Mouse (Mus musculus) lung, postnatal 14 days (tissue): ENCODE data around the gene Mul1.
"Not testable (repeated sequence)": the region's sequence is repeated elsewhere in the genome, so short reads cannot be mapped to it uniquely, and the experiment has no call there.

Source experiments
- DNase-seq: peaks from one replicate; pipeline ENCODE4 v3.0.0; 2021

Mul1 gene

GRCm38 (mm10) chr4:138434347-138435316 lies at the start of gene Mul1:
Mul1 (plus strand) TSS chr4:138434671.
- peak; percentile 96 for DNase-seq

- DNase-seq, result no peak
Observed at GRCm38 (mm10) chr4:138393703-138394102, 40.8 kb upstream of the Mul1 start.

GRCm38 (mm10) chr4:138395087-138395970 lies 39.1 kb upstream of the Mul1 start:
- no peak for DNase-seq

GRCm38 (mm10) chr4:138395971-138396645 lies 38.4 kb upstream of the Mul1 start, which contains the start of gene Fam43b:
Fam43b (minus strand) TSS chr4:138396528.
- peak; percentile 14 for DNase-seq

- no peak for DNase-seq
Observed at GRCm38 (mm10) chr4:138396711-138397110, 37.8 kb upstream of the Mul1 start.

GRCm38 (mm10) chr4:138404806-138405205 lies 29.7 kb upstream of the Mul1 start:
- peak; percentile 59 for DNase-seq

- no peak for DNase-seq
Observed at GRCm38 (mm10) chr4:138407479-138408194, 26.8 kb upstream of the Mul1 start.

GRCm38 (mm10) chr4:138411011-138411410 lies 23.5 kb upstream of the Mul1 start:
- DNase-seq, result no peak

- DNase-seq, result no peak
Observed at GRCm38 (mm10) chr4:138411504-138412121, 22.9 kb upstream of the Mul1 start.

- no peak for DNase-seq
Observed at GRCm38 (mm10) chr4:138414725-138415124, 19.7 kb upstream of the Mul1 start.

GRCm38 (mm10) chr4:138415991-138416390 lies 18.5 kb upstream of the Mul1 start:
- no peak for DNase-seq

GRCm38 (mm10) chr4:138416414-138416813 lies 18.1 kb upstream of the Mul1 start:
- no peak for DNase-seq

GRCm38 (mm10) chr4:138417882-138418281 lies 16.6 kb upstream of the Mul1 start:
- DNase-seq, result no peak

- DNase-seq, result no peak
Observed at GRCm38 (mm10) chr4:138418340-138418957, 16.0 kb upstream of the Mul1 start.

GRCm38 (mm10) chr4:138425028-138425427 lies 9.4 kb upstream of the Mul1 start:
- DNase-seq, result no peak

- not testable (repeated sequence) for DNase-seq
Observed at GRCm38 (mm10) chr4:138425604-138426003, 8.9 kb upstream of the Mul1 start.

- peak; percentile 89 for DNase-seq
Observed at GRCm38 (mm10) chr4:138426778-138427705, 7.4 kb upstream of the Mul1 start.

- DNase-seq, result peak; percentile 38
Observed at GRCm38 (mm10) chr4:138429778-138430177, 4.7 kb upstream of the Mul1 start.

GRCm38 (mm10) chr4:138431340-138431739 lies 3.1 kb upstream of the Mul1 start:
- peak; percentile 49 for DNase-seq

GRCm38 (mm10) chr4:138440062-138440461 lies 5.6 kb downstream of the Mul1 start:
- no peak for DNase-seq
